ENCODE assay signal across 30 mouse cellular contexts in genomic region chr4:131097421-131097820, GRCm38 (mm10).
DNase-seq lines count a peak whose midpoint lies in the region; ATAC-seq lines count a peak whose summit lies in the region.
"Had no signal": no experiment of that assay in that cellular context is flagged by ENCODE, and none has a peak within 500 bp of the region (broad histone marks: within the 10 kb centered on the region; RNA-seq: fewer than 3 reads in every experiment).

No protein-coding gene starts in this region.

- ATAC-seq in hindbrain, embryonic 11.5 days (ENCODE audit: low FRiP score): no peak; the same call in 1 of the 2 replicates
- ATAC-seq in hindbrain, embryonic 14.5 days (ENCODE audit: low FRiP score): no peak
- ATAC-seq in neural tube, embryonic 15.5 days (ENCODE audit: low FRiP score): no peak
- ATAC-seq: forebrain, embryonic 14.5 days; inflammation-experienced regulatory T-cells, adult 6 months; liver, embryonic 12.5 days; liver, postnatal 0 days; lung, postnatal 0 days had no signal

- no peak overlapping the region for H3K4me2 ChIP-seq in hindbrain, embryonic 11.5 days (replicated peaks; ENCODE audit: low read depth, low read length)
- no peak overlapping the region for H3K4me2 ChIP-seq in hindbrain, embryonic 14.5 days (replicated peaks)
- H3K4me2 ChIP-seq in neural tube, embryonic 15.5 days: no peak overlapping the region
- H3K4me2 ChIP-seq: embryonic facial prominence, embryonic 15.5 days; heart, embryonic 15.5 days; hindbrain, embryonic 15.5 days; kidney, embryonic 15.5 days; liver, embryonic 12.5 days; midbrain, embryonic 11.5 days had no signal

- no peak overlapping the region for H3K27ac ChIP-seq in hindbrain, embryonic 11.5 days (ENCODE audit: low read depth, low read length)
- H3K27ac ChIP-seq in hindbrain, embryonic 14.5 days: no peak overlapping the region
- H3K27ac ChIP-seq in neural tube, embryonic 15.5 days (replicated peaks): no peak overlapping the region
- H3K27ac ChIP-seq: embryonic facial prominence, embryonic 10.5 days; embryonic facial prominence, embryonic 15.5 days; heart, embryonic 10.5 days; heart, embryonic 15.5 days; hindbrain, embryonic 15.5 days; kidney, embryonic 15.5 days; layer of hippocampus, adult 2 months; liver, embryonic 12.5 days; macrophage had no signal

- H3K4me1 ChIP-seq in hindbrain, embryonic 11.5 days (replicated peaks; ENCODE audit: control insufficient read depth, insufficient read depth, low read length): no peaks in the 10 kb centered on the region
- H3K4me1 ChIP-seq in hindbrain, embryonic 14.5 days (replicated peaks; ENCODE audit: control insufficient read depth, insufficient read depth, low read length): 0 out of 2 replicates have a peak, but pooled peaks cover 3% of the 10 kb centered on the region
- H3K4me1 ChIP-seq in neural tube, embryonic 15.5 days: no peaks in the 10 kb centered on the region
- H3K4me1 ChIP-seq: embryonic facial prominence, embryonic 15.5 days; heart, embryonic 15.5 days; hindbrain, embryonic 15.5 days; kidney, embryonic 15.5 days; liver, embryonic 12.5 days had no signal

- no peak overlapping the region for H3K9ac ChIP-seq in hindbrain, embryonic 11.5 days (ENCODE audit: low read depth, low read length)
- H3K9ac ChIP-seq in hindbrain, embryonic 14.5 days: no peak overlapping the region
- no peak overlapping the region for H3K9ac ChIP-seq in neural tube, embryonic 15.5 days (replicated peaks)
- H3K9ac ChIP-seq: embryonic facial prominence, embryonic 15.5 days; heart, embryonic 15.5 days; hindbrain, embryonic 15.5 days; kidney, embryonic 15.5 days; liver, embryonic 12.5 days; liver, postnatal 0 days had no signal

- no peaks in the 10 kb centered on the region for H3K36me3 ChIP-seq in hindbrain, embryonic 11.5 days (ENCODE audit: control insufficient read depth, insufficient read depth, low read length)
- no peaks in the 10 kb centered on the region for H3K36me3 ChIP-seq in hindbrain, embryonic 14.5 days (replicated peaks; ENCODE audit: control insufficient read depth, insufficient read depth)
- no peaks in the 10 kb centered on the region for H3K36me3 ChIP-seq in neural tube, embryonic 15.5 days
- H3K36me3 ChIP-seq: embryonic facial prominence, embryonic 10.5 days; embryonic facial prominence, embryonic 15.5 days; heart, embryonic 10.5 days; heart, embryonic 15.5 days; hindbrain, embryonic 15.5 days; kidney, embryonic 15.5 days; liver, embryonic 12.5 days had no signal

- DNase-seq in hindbrain, embryonic 11.5 days (ENCODE audit: low spot score): peak; percentile 34
- DNase-seq in hindbrain, embryonic 14.5 days (ENCODE audit: low spot score): no peak
- peak; percentile 34 for DNase-seq in neural tube, embryonic 10.5 days (ENCODE audit: extremely low spot score, low spot score)
- peak; percentile 49 for DNase-seq in embryo, embryonic 10.5 days (ENCODE audit: low spot score)
- DNase-seq in mesoderm, embryonic 11.5 days (ENCODE audit: low read depth, low spot score): peak; percentile 63
- DNase-seq in cerebellum, postnatal 25 days: no peak
- DNase-seq in cerebellum, adult 9-10 months: no peak
- DNase-seq: adrenal gland, postnatal 14 days; cerebellum, adult 18-20 months; cerebellum, postnatal 14 days; gastrocnemius, postnatal 25 days; heart, adult 11 months; kidney, adult 11 months; kidney, postnatal 36 days; liver, postnatal 0 days; thymus, postnatal 4 days had no signal

- 37% methylated on average over 6 of the region's 6 CpGs for WGBS in hindbrain, embryonic 11.5 days
- WGBS in hindbrain, embryonic 14.5 days: 35% methylated on average over 6 of the region's 6 CpGs
- WGBS in neural tube, embryonic 15.5 days: 42% methylated on average over 6 of the region's 6 CpGs

- H3K27me3 ChIP-seq in hindbrain, embryonic 11.5 days (ENCODE audit: control insufficient read depth, insufficient read depth, low read length): no peaks in the 10 kb centered on the region; the same call in 1 of the 2 replicates
- no peaks in the 10 kb centered on the region; the same call in 1 of the 2 replicates for H3K27me3 ChIP-seq in hindbrain, embryonic 14.5 days (ENCODE audit: control insufficient read depth, insufficient read depth, low read length)
- 0 out of 2 replicates have a peak, but pooled peaks cover 8% of the 10 kb centered on the region for H3K27me3 ChIP-seq in neural tube, embryonic 15.5 days (replicated peaks)
- H3K27me3 ChIP-seq: liver, embryonic 12.5 days had no signal

- H3K9me3 ChIP-seq in hindbrain, embryonic 11.5 days (ENCODE audit: control insufficient read depth, low read length): no peaks in the 10 kb centered on the region
- H3K9me3 ChIP-seq in hindbrain, embryonic 14.5 days (ENCODE audit: control insufficient read depth, low read length): no peaks in the 10 kb centered on the region
- no peaks in the 10 kb centered on the region for H3K9me3 ChIP-seq in neural tube, embryonic 15.5 days (replicated peaks)
- H3K9me3 ChIP-seq: embryonic facial prominence, embryonic 10.5 days; embryonic facial prominence, embryonic 15.5 days; heart, embryonic 10.5 days; heart, embryonic 15.5 days; hindbrain, embryonic 15.5 days; kidney, embryonic 15.5 days; liver, embryonic 12.5 days had no signal

- no peak overlapping the region for H3K4me3 ChIP-seq in hindbrain, embryonic 11.5 days (ENCODE audit: low read depth, low read length)
- no peak overlapping the region for H3K4me3 ChIP-seq in hindbrain, embryonic 14.5 days (replicated peaks; ENCODE audit: low read length)
- H3K4me3 ChIP-seq in neural tube, embryonic 15.5 days (replicated peaks): no peak overlapping the region
- H3K4me3 ChIP-seq: embryonic facial prominence, embryonic 10.5 days; embryonic facial prominence, embryonic 15.5 days; heart, embryonic 10.5 days; heart, embryonic 15.5 days; hindbrain, embryonic 15.5 days; kidney, embryonic 15.5 days; layer of hippocampus, adult 2 months; liver, embryonic 12.5 days had no signal

Comparison
In these comparisons a context has a peak if more than half of its experiments do, and no peak if none do; other contexts are left out.
1. DNase-seq: peak in hindbrain, embryonic 11.5 days (single experiment), neural tube, embryonic 10.5 days (single experiment), embryo, embryonic 10.5 days (single experiment) and mesoderm, embryonic 11.5 days (single experiment); none in hindbrain, embryonic 14.5 days (single experiment), cerebellum, postnatal 25 days (0 of 2) and cerebellum, adult 9-10 months (single experiment).